Mouse (Mus musculus) liver, embryonic 13.5 days (tissue): Measurements from ENCODE around the gene Creld1. TPM values are rescaled to one million over a fixed set of nuclear protein-coding genes. Genes with fewer than 3 reads are reported as not detected.

ENCODE experiments used
- ATAC-seq: fragments of 200-750 bp; cut with Nextera tagmentation; 2 replicates; pipeline ENCODE4 v1.8.0; 2017; ENCODE audit warnings: low read depth, mild to moderate bottlenecking, moderate number of reproducible peaks, moderate library complexity
- DNase-seq: peaks from one replicate; pipeline ENCODE4 v3.0.0; 2022
- H3K27ac ChIP-seq: fragments of 300-500 bp; sonication (generic); 2 replicates; pipeline ENCODE4 v1.5.1; 2015; ENCODE audit warnings: moderate library complexity, mild to moderate bottlenecking, inconsistent platforms
- H3K27me3 ChIP-seq: fragments of 300-500 bp; sonication (generic); 2 replicates; pipeline ENCODE4 v1.6.1; 2015; ENCODE audit warnings: mild to moderate bottlenecking, inconsistent platforms
- H3K36me3 ChIP-seq: fragments of 300-500 bp; sonication (generic); 2 replicates; pipeline ENCODE4 v1.6.1; 2015; ENCODE audit warnings: mild to moderate bottlenecking, inconsistent platforms
- H3K4me1 ChIP-seq: fragments of 300-500 bp; sonication (generic); replicated peaks from 2 replicates; pipeline ENCODE4 v1.6.1; 2015; ENCODE audit warnings: inconsistent platforms
- H3K4me2 ChIP-seq: fragments of 300-500 bp; sonication (generic); 2 replicates; pipeline ENCODE4 v1.6.1; 2015; ENCODE audit warnings: inconsistent platforms, mild to moderate bottlenecking, moderate library complexity
- H3K4me3 ChIP-seq: fragments of 300-500 bp; sonication (generic); replicated peaks from 2 replicates; pipeline ENCODE4 v1.5.1; 2015; ENCODE audit warnings: mild to moderate bottlenecking, inconsistent platforms
- H3K9ac ChIP-seq: fragments of 300-500 bp; sonication (generic); 2 replicates; pipeline ENCODE4 v1.6.1; 2015; ENCODE audit warnings: mild to moderate bottlenecking, inconsistent platforms
- H3K9me3 ChIP-seq: fragments of 300-500 bp; sonication (generic); replicated peaks from 2 replicates; pipeline ENCODE4 v1.6.1; 2016; ENCODE audit warnings: inconsistent platforms
- WGBS: fragments of 180-500 bp; shearing (Covaris S2); methylation state at CpG from one replicate; pipeline ENCODE4 v1.1.7; 2015; ENCODE audit not compliant: insufficient replicate concordance; 5-methylcytosine and 5-hydroxymethylcytosine counted together
- microRNA-seq: library from miRNA; unstranded; fragments of <30 nt; microRNA quantifications from one replicate; pipeline ENCODE4, GENCODE M21; 2016
- polyA plus RNA-seq: library from polyadenylated mRNA; unstranded; fragments of >200 nt; fragmentation: Nextera tagmentation; extraction: Ambion mirVana; gene quantifications from 2 replicates; pipeline ENCODE4 v1.2.1, GENCODE M21; 2015

Gene Creld1
- polyA plus RNA-seq, 1 experiment from 2014 or later = 8.0 TPM

GRCm38 (mm10) chr6:113514600-113514999 lies 31.5 kb downstream of the Creld1 start:
- WGBS = 70% methylated on average over 3 of the region's 3 CpGs
- H3K9me3 ChIP-seq = no peaks in the 10 kb centered on the region
- no peak overlapping the region for H3K27ac ChIP-seq

GRCm38 (mm10) chr6:113517434-113518080 lies 34.5 kb downstream of the Creld1 start:
- no peak overlapping the region for H3K4me2 ChIP-seq
- DNase-seq (no peak), ATAC-seq (no peak)
- 58% methylated on average over 8 of the region's 8 CpGs for WGBS
- no peak overlapping the region for H3K9ac ChIP-seq
- H3K27ac ChIP-seq = no peak overlapping the region
- no peaks in the 10 kb centered on the region for H3K27me3 ChIP-seq
- peaks cover 3% of the 10 kb centered on the region; the same call in 1 of the 2 replicates for H3K4me1 ChIP-seq
- H3K9me3 ChIP-seq = no peaks in the 10 kb centered on the region
- peaks cover 93% of the 10 kb centered on the region for H3K36me3 ChIP-seq
- no peak overlapping the region for H3K4me3 ChIP-seq

More at GRCm38 (mm10) chr6:113514600-113514999, 31.5 kb downstream of the Creld1 start:
- DNase-seq = no peak
- no peak overlapping the region for H3K9ac ChIP-seq
- no peaks in the 10 kb centered on the region for H3K27me3 ChIP-seq
- H3K36me3 ChIP-seq = peaks cover 63% of the 10 kb centered on the region
- no peak for ATAC-seq
- H3K4me1 ChIP-seq = peaks cover 3% of the 10 kb centered on the region; the same call in 1 of the 2 replicates
- H3K4me3 ChIP-seq = no peak overlapping the region
- no peak overlapping the region for H3K4me2 ChIP-seq

GRCm38 (mm10) chr6:113522310-113522709 lies 39.2 kb downstream of the Creld1 start:
- peaks cover 67% of the 10 kb centered on the region for H3K36me3 ChIP-seq
- peaks cover 3% of the 10 kb centered on the region; the same call in 1 of the 2 replicates for H3K4me1 ChIP-seq
- no peak for ATAC-seq
- no peak overlapping the region for H3K9ac ChIP-seq
- no peak for DNase-seq
- no peak overlapping the region for H3K27ac ChIP-seq
- WGBS = 62% methylated on average over 1 of the region's 1 CpGs
- H3K4me2 ChIP-seq = no peak overlapping the region
- no peaks in the 10 kb centered on the region for H3K9me3 ChIP-seq
- H3K27me3 ChIP-seq = no peaks in the 10 kb centered on the region
- no peak overlapping the region for H3K4me3 ChIP-seq

GRCm38 (mm10) chr6:113523420-113523819 lies 40.3 kb downstream of the Creld1 start:
- Histone ChIP-seq H3K27ac (no peak overlapping the region), H3K27me3 (no peaks in the 10 kb centered on the region), H3K9ac (no peak overlapping the region), H3K4me2 (no peak overlapping the region), H3K9me3 (no peaks in the 10 kb centered on the region), H3K4me1 (no peaks in the 10 kb centered on the region), H3K4me3 (no peak overlapping the region), H3K36me3 (peaks cover 61% of the 10 kb centered on the region)
- DNase-seq = no peak
- WGBS = 70% methylated on average over 8 of the region's 8 CpGs
- ATAC-seq = no peak

- no peaks in the 10 kb centered on the region for H3K9me3 ChIP-seq
- ATAC-seq (peak; percentile 83), DNase-seq (peak; percentile 83)
- H3K4me1 ChIP-seq = peaks cover 33% of the 10 kb centered on the region
- peaks cover 23% of the 10 kb centered on the region for H3K36me3 ChIP-seq
- H3K27me3 ChIP-seq = no peaks in the 10 kb centered on the region
- peak within 1 kb of the TSS; percentile 84 for H3K4me2 ChIP-seq
- H3K9ac ChIP-seq = peak within 1 kb of the TSS; percentile 76
- WGBS = under 1% methylated on average over 47 of the region's 47 CpGs
- peak within 1 kb of the TSS; percentile 75 for H3K27ac ChIP-seq
- H3K4me3 ChIP-seq = peak within 1 kb of the TSS; percentile 83
These were observed 48.1 kb downstream of the Creld1 start, which contains the start of the genes Emc3 and Fancd2 for GRCm38 (mm10) chr6:113530932-113531839. Gene Emc3 (minus strand): TSS chr6:113531652. Gene Fancd2 (plus strand): TSS chr6:113531682.

- Histone ChIP-seq H3K27ac (peak overlapping the region; percentile 75), H3K4me1 (peaks cover 33% of the 10 kb centered on the region), H3K9ac (peak overlapping the region; percentile 76), H3K36me3 (peaks cover 28% of the 10 kb centered on the region), H3K4me3 (peak overlapping the region; percentile 83), H3K9me3 (no peaks in the 10 kb centered on the region), H3K27me3 (no peaks in the 10 kb centered on the region), H3K4me2 (peak overlapping the region; percentile 84)
- DNase-seq (no peak), ATAC-seq (no peak; the same call in 1 of the 2 replicates)
- WGBS = 6% methylated on average over 7 of the region's 7 CpGs
These were observed 48.8 kb downstream of the Creld1 start for GRCm38 (mm10) chr6:113531840-113532404.

GRCm38 (mm10) chr6:113534886-113535285 lies 51.8 kb downstream of the Creld1 start:
- Histone ChIP-seq H3K4me3 (no peak overlapping the region), H3K4me2 (no peak overlapping the region), H3K36me3 (peaks cover 43% of the 10 kb centered on the region), H3K27me3 (no peaks in the 10 kb centered on the region), H3K9ac (no peak overlapping the region), H3K4me1 (peaks cover 24% of the 10 kb centered on the region), H3K9me3 (no peaks in the 10 kb centered on the region), H3K27ac (no peak overlapping the region)
- WGBS = 79% methylated on average over 7 of the region's 7 CpGs
- ATAC-seq (no peak), DNase-seq (no peak)

- no peak overlapping the region for H3K4me3 ChIP-seq
- H3K9ac ChIP-seq = no peak overlapping the region
- ATAC-seq (no peak), DNase-seq (no peak)
- H3K36me3 ChIP-seq = peaks cover 72% of the 10 kb centered on the region
- no peak overlapping the region for H3K27ac ChIP-seq
- no peaks in the 10 kb centered on the region for H3K27me3 ChIP-seq
- no peak overlapping the region for H3K4me2 ChIP-seq
- H3K4me1 ChIP-seq = peaks cover 3% of the 10 kb centered on the region; the same call in 1 of the 2 replicates
- no peaks in the 10 kb centered on the region for H3K9me3 ChIP-seq
- WGBS = 78% methylated on average over 6 of the region's 6 CpGs
These were observed 58.5 kb downstream of the Creld1 start for GRCm38 (mm10) chr6:113541610-113542009.

Small RNA genes within 50 kb of the gene (microRNA-seq; reads per million reads assigned to microRNA genes)
- gene Gm23365 = not detected

Other genes starting within 250 kb of the Creld1 start
- gene Mtmr14, start 245.5 kb upstream of the Creld1 start, polyA plus RNA-seq = 17.9 and 18.0 TPM in 2 replicates
- 0.17 TPM in 1 of 2 replicates, not detected in the other for gene Cpne9, start 201.0 kb upstream of the Creld1 start, polyA plus RNA-seq
- gene Brpf1, start 176.2 kb upstream of the Creld1 start, polyA plus RNA-seq = 7.5 and 9.2 TPM in 2 replicates
- gene Ogg1, start 156.3 kb upstream of the Creld1 start, polyA plus RNA-seq = 5.6 and 6.8 TPM in 2 replicates
- gene Camk1, start 139.3 kb upstream of the Creld1 start, polyA plus RNA-seq = 19.9 and 22.6 TPM in 2 replicates
- gene Tada3, start 105.4 kb upstream of the Creld1 start, polyA plus RNA-seq = 22.6 TPM in 2 replicates
- 262 and 272 TPM in 2 replicates for gene Arpc4, start 105.2 kb upstream of the Creld1 start, polyA plus RNA-seq
- 0.62 and 0.85 TPM in 2 replicates for gene Ttll3, start 94.0 kb upstream of the Creld1 start, polyA plus RNA-seq
- 13.4 and 19.2 TPM in 2 replicates for gene Rpusd3, start 64.0 kb upstream of the Creld1 start, polyA plus RNA-seq
- gene Cidec, start 47.5 kb upstream of the Creld1 start, polyA plus RNA-seq = 0.10 TPM in 1 of 2 replicates, not detected in the other
- gene Jagn1, start 40.7 kb upstream of the Creld1 start, polyA plus RNA-seq = 51.8 and 53.3 TPM in 2 replicates
- 0.16 and 0.20 TPM in 2 replicates for gene Il17re, start 24.8 kb upstream of the Creld1 start, polyA plus RNA-seq
- 5.3 and 6.2 TPM in 2 replicates for gene Il17rc, start 11.9 kb upstream of the Creld1 start, polyA plus RNA-seq
- gene Prrt3, start 18.6 kb downstream of the Creld1 start, polyA plus RNA-seq = 0.07 TPM in 2 replicates
- 47.5 and 54.9 TPM in 2 replicates for gene Emc3, start 48.4 kb downstream of the Creld1 start, polyA plus RNA-seq
- 9.7 and 11.0 TPM in 2 replicates for gene Fancd2, start 48.4 kb downstream of the Creld1 start, polyA plus RNA-seq
- gene Fancd2os, start 117.4 kb downstream of the Creld1 start, polyA plus RNA-seq = 0.09 TPM in 1 of 2 replicates, not detected in the other
- gene Brk1, start 121.5 kb downstream of the Creld1 start, polyA plus RNA-seq = 101 and 104 TPM in 2 replicates
- gene Vhl, start 140.7 kb downstream of the Creld1 start, polyA plus RNA-seq = 7.8 and 9.4 TPM in 2 replicates
- gene Irak2, start 155.2 kb downstream of the Creld1 start, polyA plus RNA-seq = 12.1 and 14.9 TPM in 2 replicates
- 0.94 and 1.0 TPM in 2 replicates for gene Tatdn2, start 213.8 kb downstream of the Creld1 start, polyA plus RNA-seq
- gene Ghrl, start 236.6 kb downstream of the Creld1 start, polyA plus RNA-seq = not detected in 2 replicates